Mouse (Mus musculus) CH12.LX (cell line): ENCODE measurements around the gene Srsf10.

Source experiments
- CTCF ChIP-seq, 2 experiments: IDR thresholded peaks in 1 of 2; conservative IDR thresholded peaks in 1 of 2; 2 replicates each; pipeline ENCODE4 v1.5.1; 2011 to 2012; ENCODE audit warnings: low read depth in 2 of 2, low read length in 2 of 2, improper control_type of control experiment in 1 of 2, inconsistent platforms in 1 of 2, mild to moderate bottlenecking in 1 of 2, moderate library complexity in 1 of 2
- ELF1 ChIP-seq: IDR thresholded peaks from 2 replicates; pipeline ENCODE4 v1.6.1; 2014; ENCODE audit warnings: low read depth, mild to moderate bottlenecking, inconsistent platforms, low read length, improper control_type of control experiment
- MEF2A ChIP-seq: IDR thresholded peaks from 2 replicates; pipeline ENCODE4 v1.6.1; 2014; ENCODE audit warnings: low read depth, mild to moderate bottlenecking, inconsistent platforms, low read length, improper control_type of control experiment, borderline replicate concordance
- POLR2A ChIP-seq: IDR thresholded peaks from 2 replicates; pipeline ENCODE4 v1.6.1; 2011; ENCODE audit warnings: low read depth, mild to moderate bottlenecking, improper control_type of control experiment, low read length

DNA sequence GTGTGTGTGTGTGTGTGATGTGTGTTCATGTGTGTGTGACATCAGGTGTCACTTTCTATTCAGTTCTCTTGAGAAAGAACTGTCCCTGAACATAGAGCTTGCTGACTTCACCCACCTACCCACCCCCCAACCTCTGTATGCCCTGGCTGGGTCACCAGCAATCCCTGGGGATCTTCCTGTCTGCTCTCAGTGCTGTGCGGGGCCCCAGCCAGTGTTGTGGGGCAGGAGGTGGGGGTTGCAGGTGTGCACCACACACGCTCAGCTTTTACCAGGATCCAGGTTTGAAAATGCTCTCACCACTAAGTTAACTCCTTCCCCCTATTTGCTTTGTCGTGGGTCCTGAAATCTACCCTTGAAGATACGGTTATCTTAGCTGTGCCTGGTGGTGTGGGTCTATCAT lies 30.6 kb downstream of the Srsf10 start:
- TF ChIP-seq CTCF (conservative IDR thresholded peaks at IDR 0.05 in 1 of 2, IDR thresholded peaks at IDR 0.05 in 1 of 2; ENCODE audit: low read depth in 2 of 2, low read length in 2 of 2) = no peak
- TF ChIP-seq ELF1 = no peak
- no peak for TF ChIP-seq MEF2A
- TF ChIP-seq POLR2A = no peak
